Mouse (Mus musculus) lung, adult 2 months (tissue): ENCODE measurements at regions not wholly inside any gene's neighbourhood (a gene's known extent, or its start where the extent isn't known, plus 50 kb on each side); places are given as distances from the start of the nearest gene placed in this dataset.

ENCODE experiments used
- CTCF ChIP-seq: fragments of 200-500 bp; IDR thresholded peaks from 2 replicates; pipeline ENCODE4 v1.5.1; 2011; ENCODE audit warnings: mild to moderate bottlenecking, low read length, control low read depth; ENCODE audit not compliant: insufficient read depth
- POLR2A ChIP-seq: fragments of 200-500 bp; IDR thresholded peaks from 2 replicates; pipeline ENCODE4 v1.6.1; 2011; ENCODE audit warnings: low read depth, mild to moderate bottlenecking, control low read depth, low read length, borderline replicate concordance; ENCODE audit errors: extremely low read depth

DNA sequence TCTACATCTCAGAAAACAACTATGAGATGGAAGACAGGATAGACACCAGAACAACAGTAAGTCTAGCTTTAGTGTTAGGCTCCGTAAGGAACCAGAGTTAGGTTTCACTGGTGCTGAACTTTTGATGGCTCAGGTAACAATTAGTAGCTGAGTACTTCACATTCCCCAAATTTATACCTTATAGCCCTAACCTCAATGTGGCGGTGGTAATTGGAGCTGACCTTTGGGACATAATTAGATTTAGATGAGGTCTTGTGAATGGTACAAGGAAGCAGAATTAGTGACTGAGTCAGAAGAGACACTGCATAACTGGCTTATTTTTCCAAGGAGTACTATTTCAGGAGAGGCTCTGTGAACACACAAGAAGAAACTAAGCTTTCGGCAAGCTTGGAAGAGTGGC, 123.7 kb upstream of the P2ry1 start:
- no peak for TF ChIP-seq CTCF
- no peak for TF ChIP-seq POLR2A
